Mouse (Mus musculus) E14TG2a.4 (cell line): Measurements from ENCODE around the gene Ddx39b.

Experiments
- CTCF ChIP-seq: conservative IDR thresholded peaks from 2 replicates; pipeline ENCODE4 v1.5.1; 2014; ENCODE audit warnings: low read length
- POU5F1 ChIP-seq: IDR thresholded peaks from 2 replicates; pipeline ENCODE4 v1.6.1; 2014; ENCODE audit warnings: low read length, borderline replicate concordance

DNA sequence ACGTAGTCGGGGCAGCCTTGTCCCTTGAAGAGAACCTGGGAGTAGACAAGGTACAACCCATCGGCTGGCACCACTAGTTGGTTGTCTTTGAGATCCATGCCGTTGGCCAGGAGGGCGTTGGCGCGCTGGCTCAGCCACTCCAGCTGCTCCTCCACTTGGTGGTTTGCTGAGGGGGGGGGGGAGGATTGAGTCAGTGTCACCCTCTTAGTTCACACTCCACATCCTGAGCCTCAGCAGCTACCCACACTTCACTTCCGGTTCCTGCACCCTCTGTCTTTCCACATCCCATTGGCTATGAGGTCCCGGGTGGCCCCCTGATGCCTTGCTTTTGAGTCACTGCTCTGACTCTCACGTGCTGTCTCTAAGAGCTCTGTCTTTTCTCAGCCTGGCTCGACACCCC, 41.1 kb upstream of the Ddx39b start:
- no peak for TF ChIP-seq CTCF
- no peak for TF ChIP-seq POU5F1
